Mouse (Mus musculus) ES-E14 (cell line): Measurements from ENCODE around the gene Hsf2bp.

Experiments used
- HCFC1 ChIP-seq: IDR thresholded peaks from 2 replicates; pipeline ENCODE4 v1.6.1; 2012; ENCODE audit warnings: low read length, inconsistent platforms, borderline replicate concordance; ENCODE audit not compliant: insufficient read depth
- MAFK ChIP-seq: IDR thresholded peaks from 2 replicates; pipeline ENCODE4 v1.6.1; 2014; ENCODE audit warnings: mild to moderate bottlenecking, low read depth, low read length, inconsistent platforms; ENCODE audit not compliant: insufficient read depth
- ZC3H11A ChIP-seq: IDR thresholded peaks from 2 replicates; pipeline ENCODE4 v1.6.1; 2012; ENCODE audit warnings: low read depth, mild to moderate bottlenecking, inconsistent platforms, low read length, borderline replicate concordance
- ZNF384 ChIP-seq: IDR thresholded peaks from 2 replicates; pipeline ENCODE4 v1.6.1; 2012; ENCODE audit warnings: low read depth, low read length, inconsistent platforms

GRCm38 (mm10) chr17:31982326-31983190, 53.6 kb downstream of the Hsf2bp start:
- no peak for TF ChIP-seq MAFK
- no peak for TF ChIP-seq ZC3H11A
- TF ChIP-seq ZNF384, result no peak
- no peak for TF ChIP-seq HCFC1
